Mouse (Mus musculus): ENCODE measurements around the gene Srrd.
A peak's percentile ranks its signal among the peaks of the same experiment; 100 is the strongest.
"Not testable (repeated sequence)": the region's sequence is repeated elsewhere in the genome, so short reads cannot be mapped to it uniquely, and the experiment has no call there.

Gene Srrd

DNA sequence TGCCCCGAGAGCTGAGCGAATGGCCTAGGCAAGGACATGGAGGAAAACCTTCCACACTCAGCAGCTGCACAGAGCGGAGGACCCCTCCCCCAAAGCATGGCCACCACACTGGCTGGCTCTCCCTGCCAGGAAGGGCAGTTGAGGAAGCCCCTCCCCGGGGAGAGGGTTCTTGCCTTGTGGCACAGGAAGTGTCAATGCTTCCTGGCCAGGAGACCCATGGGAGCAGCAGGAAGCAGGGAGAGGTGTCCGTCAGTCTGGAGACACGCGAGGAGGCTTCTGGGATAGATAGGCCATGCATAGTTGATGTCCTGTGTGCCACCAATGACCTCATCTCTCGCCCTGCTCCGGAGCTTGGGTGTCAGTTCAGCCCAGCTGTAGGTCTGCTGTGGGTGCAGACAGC, 13.5 kb upstream of the Srrd start:
- no peak for DNase-seq (ENCODE audit: low spot score in 2 of 2)

DNA sequence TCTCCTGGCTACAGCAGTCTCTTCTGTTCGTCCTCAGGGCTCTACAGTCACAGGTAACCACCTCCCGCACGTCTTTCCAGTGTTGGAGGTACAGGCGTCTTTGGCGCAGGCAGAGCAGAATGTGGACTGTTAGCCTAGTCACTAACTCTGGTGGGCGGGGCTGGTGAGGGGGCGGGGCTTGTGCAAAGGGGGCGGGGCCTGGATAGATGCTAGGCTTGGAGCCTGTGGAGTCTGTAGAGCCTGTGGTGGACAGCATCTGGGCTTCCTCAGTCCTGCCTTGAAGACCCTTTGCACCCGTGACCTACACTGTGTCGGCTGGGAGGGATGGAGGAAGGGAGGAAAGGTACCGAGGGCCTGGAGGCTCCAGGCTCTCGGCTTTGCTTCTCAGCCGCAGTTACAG, 13.1 kb upstream of the Srrd start, which contains the start of gene Gm6583:
TSS of gene Gm6583 (minus strand) at position 124 of the 400 bp plus-strand sequence.
- DNase-seq (ENCODE audit: low spot score in 2 of 2), result no peak

- no peak for DNase-seq (ENCODE audit: low spot score in 2 of 2)
Measured at GRCm38 (mm10) chr5:112355493-112355892, 12.7 kb upstream of the Srrd start.

DNA sequence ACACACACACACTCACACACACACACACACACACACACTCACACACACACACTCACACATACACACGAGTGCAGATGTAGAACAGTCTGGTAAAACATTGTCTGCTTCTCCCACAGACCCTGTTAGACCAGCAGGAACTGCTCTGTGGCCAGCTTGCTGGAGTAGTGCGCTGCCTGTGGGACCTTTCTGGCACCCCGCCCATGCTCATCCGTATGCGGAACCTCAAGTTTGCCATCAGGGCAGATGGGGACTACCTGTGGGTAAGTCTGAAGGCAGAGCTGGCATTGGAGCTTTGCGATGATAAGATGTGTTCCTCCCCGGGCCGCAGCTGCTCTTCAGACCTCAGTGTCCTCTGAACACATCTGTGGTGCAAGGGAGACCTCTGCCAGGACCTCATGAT, 6.3 kb upstream of the Srrd start:
- no peak for DNase-seq (ENCODE audit: low spot score in 2 of 2)

- DNase-seq (ENCODE audit: low spot score in 2 of 2), result no peak
Measured at GRCm38 (mm10) chr5:112346211-112346965, 3.5 kb upstream of the Srrd start.

DNA sequence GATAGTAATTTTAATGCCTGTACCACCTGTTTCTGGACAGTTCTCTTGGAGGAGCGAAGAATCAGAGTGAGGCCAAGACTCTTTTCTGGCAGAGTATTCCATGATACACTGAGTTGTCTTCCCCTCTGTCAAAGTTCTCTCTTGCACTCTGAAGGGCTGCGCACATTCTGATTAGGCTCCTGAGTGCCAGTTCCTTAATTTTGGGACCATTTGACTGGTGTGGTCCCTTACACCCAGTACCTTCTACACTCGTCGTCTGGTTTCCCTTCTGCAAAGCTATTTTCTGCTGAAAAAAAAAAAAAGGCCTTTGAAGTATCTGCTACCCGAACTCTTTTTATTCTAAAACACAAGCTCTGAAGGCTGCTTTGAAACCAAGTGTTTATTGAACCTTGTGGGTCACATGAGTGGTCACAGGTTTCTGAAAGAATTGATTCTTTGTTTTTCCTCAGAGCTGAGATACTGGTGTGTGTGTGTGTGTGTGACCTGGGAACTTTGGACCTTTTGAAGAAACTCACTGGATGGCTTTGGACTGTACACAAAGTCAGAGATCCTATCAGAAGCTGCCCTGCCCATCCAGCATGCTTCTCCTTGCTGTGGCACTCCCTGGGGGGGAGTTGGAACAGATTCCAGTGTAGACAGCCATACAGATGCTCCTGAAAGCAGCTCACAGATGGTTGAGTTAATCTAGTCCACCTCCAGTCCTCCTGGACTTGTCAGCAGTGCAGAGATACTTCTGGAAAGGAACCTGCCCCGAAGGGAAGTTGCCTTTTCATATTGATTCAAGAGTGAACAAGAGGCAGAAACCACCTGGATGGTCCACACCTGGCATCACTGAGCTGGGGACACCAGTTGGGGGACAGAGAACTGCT, 1.5 kb upstream of the Srrd start:
- DNase-seq (ENCODE audit: low spot score in 2 of 2), result no peak

DNA sequence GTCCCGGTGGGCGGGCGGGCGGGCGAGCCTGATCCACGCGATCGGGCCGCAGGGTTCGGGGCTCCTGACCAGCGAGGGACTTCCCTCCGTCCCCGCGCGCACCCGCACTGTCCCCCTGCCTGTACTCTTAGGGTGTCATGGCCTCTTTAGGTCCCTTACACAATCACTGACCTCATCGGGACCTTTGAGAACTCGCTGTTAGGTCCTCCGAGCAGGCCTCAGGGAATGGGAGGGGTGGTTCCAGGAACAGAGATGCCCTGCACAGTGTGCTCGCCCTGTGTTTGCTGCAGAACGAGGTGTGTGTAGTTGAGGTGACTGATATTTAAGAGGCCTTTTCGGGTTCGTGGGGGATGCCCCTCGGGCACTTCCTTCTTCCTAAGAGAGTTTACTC, 360 bp upstream of the Srrd start:
- DNase-seq (ENCODE audit: low spot score in 2 of 2), result no peak

- no peak for DNase-seq (ENCODE audit: low spot score in 2 of 2)
Measured at GRCm38 (mm10) chr5:112339215-112339614, 3.6 kb downstream of the Srrd start.

GRCm38 (mm10) chr5:112337004-112337403, 5.8 kb downstream of the Srrd start:
- no peak for DNase-seq (ENCODE audit: low spot score in 2 of 2)

- peak; percentile 50 to 80 for DNase-seq (ENCODE audit: low spot score in 2 of 2)
Measured at GRCm38 (mm10) chr5:112335473-112335872, 7.4 kb downstream of the Srrd start.

- no peak for DNase-seq (ENCODE audit: low spot score in 2 of 2)
Measured at GRCm38 (mm10) chr5:112329805-112330564, 12.9 kb downstream of the Srrd start.

- no peak for DNase-seq (ENCODE audit: low spot score in 2 of 2)
Measured at GRCm38 (mm10) chr5:112327854-112328253, 15.0 kb downstream of the Srrd start.

GRCm38 (mm10) chr5:112326446-112327009, 16.3 kb downstream of the Srrd start:
- DNase-seq (ENCODE audit: low spot score in 2 of 2), result no peak

- peak; percentile 90 to 95 for DNase-seq (ENCODE audit: low spot score in 2 of 2)
Measured at GRCm38 (mm10) chr5:112325546-112326445, 17.0 kb downstream of the Srrd start, which contains the start of gene Tfip11. Gene Tfip11, plus strand, starts transcription at chr5:112326358.

DNA sequence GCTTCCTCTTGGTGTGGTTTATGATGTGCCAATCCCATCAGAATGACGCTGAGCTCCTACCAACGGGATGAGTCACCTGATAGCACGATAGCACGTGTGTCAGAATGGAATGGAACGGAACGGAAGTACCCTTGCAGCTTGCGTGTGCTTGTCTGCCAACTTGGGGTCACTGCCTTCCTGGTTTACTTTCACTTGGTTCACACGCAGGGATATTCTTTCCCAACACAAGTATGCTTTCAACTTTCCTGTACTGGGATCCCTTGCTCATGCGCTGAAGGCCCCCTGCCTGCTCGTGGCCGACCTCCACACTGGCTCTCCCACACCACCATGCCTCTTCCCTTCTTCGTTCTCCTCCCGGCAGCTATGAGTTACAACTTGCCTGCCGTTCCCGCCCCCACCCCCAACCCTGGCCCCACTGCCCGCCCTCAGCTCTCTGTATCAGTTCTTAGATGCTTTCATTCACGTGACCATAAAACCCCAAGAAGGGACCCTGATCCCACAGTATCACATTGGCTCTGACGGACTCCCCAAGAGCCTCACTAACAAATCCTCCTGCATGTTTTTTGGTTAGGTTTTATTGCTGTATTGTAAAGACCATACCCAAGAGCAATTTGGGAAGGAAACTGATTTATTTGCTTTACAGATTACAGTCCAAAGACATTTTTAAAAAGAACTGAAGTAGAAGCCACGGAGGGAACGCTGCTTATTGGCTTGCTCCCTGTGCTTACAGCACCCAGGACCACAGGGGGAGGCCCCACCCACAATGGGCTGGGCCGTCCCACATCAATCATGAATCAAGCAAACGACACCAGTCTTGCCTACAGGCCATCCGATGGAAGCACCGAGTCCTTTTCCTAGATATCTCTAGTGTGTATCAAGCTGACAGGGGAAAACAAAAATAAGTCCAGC, 17.9 kb downstream of the Srrd start:
- peak; percentile 60 to 72 for DNase-seq (ENCODE audit: low spot score in 2 of 2)

DNA sequence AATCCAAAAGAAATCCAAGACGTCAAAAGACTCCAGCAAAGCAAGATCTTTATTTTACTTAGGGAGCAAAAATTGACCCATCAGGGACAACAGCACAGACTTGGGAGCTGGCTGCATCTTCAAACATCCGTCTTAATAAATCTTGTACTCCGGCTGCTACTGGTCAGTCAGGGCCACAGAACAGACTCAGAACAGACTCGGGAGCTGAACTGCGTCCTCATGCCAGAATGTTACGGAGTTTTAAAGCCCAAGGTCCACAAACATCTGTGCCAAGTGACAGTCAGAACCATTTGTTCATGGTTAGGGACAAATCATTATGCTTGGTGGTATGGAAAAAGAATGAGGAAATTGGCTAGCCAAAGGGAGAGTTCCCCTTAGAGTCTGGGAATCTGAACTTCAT, 19.6 kb downstream of the Srrd start:
- no peak for DNase-seq (ENCODE audit: low spot score in 2 of 2)

DNA sequence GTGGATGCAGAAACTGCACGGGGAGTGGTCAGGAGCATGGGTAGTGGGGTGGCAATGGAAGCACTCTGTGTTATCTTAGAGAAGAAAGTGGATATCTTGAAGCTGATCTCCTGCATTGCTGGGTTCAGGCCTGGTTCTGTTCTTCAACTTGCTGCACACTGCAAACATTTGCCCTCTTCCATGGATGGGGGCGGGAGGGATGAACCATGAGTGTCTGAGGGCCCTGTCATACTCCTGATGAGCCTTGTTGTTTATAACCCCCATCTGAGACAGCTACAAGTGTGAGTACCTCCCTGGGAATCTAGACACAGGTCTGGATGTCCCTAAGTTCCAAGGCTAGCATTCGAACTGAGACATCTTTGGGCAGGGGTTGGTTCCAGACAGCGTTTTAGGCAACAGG, 21.5 kb downstream of the Srrd start:
- DNase-seq (ENCODE audit: low spot score in 2 of 2), result no peak

DNA sequence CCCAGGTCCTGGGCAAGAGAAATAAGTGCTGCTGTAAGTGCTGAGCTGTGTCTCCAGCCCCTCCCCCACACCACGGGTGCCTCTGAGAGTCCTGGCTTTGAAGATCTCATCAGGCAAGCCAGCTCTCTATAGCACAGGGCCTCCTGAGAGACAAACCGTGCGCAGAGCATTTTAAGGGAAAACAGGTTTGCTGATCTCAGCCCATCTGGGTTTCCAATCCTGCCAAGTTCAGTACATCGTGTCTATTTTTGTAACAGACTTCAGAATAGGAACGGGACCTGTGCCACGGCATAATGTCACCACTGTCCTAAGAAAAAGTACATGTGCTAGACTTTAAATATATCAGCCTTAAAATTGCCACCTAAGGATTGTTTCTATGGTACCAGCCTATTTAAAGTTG, 21.9 kb downstream of the Srrd start:
- DNase-seq (ENCODE audit: low spot score in 2 of 2), result no peak

DNA sequence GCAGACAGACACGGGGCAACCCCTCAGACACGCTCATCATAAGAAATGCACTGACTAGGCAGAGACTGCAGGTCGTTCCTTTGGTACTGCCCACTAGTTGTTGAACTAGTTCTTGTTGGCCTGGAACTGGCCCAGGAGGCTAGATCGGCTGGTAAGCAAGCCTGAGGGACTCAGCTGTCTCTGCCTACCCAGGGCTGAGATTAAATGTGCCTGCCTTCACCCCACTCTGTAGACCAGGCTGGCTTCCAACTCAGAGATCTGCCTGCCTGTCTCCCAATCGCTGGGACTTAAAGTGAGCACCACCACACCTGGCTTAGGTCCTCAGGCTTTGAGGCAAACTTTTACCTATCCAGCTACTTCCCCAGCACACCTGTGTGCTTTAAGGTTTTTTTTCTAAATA, 22.5 kb downstream of the Srrd start:
- no peak for DNase-seq (ENCODE audit: low spot score in 2 of 2)

- not testable (repeated sequence) for DNase-seq (ENCODE audit: low spot score in 2 of 2)
Measured at GRCm38 (mm10) chr5:112319343-112319742, 23.5 kb downstream of the Srrd start.

All from spleen, postnatal 4 days (tissue).